Mouse (Mus musculus): Measurements from ENCODE around the gene Gabpb2.

DNA sequence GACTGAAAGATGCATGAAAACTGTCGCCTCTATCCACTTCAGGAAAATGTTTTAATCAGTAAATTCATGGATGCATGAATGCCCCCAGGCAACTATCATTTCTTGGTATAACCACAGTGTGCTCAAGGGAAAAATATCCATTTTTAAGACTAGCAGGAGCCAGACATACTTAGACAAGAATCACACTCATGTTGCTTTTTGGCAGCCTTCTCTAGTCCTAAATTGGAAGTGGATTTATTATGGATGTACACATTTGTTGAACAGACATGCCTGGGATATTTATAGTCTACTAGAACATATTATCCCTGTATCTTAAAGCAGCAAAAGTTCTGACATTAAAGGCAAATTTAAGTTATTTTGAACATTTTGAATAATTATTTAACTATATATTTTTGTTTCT, 47.0 kb upstream of the Gabpb2 start:
- TF ChIP-seq CTCF (IDR thresholded peaks at IDR 0.05; ENCODE audit: low read depth), result no peak
- TF ChIP-seq EP300 (IDR thresholded peaks at IDR 0.05; ENCODE audit: low read depth), result no peak
